Mouse (Mus musculus) forebrain, embryonic 13.5 days (tissue): ENCODE measurements around the gene Tuba1c. TPM values are rescaled to one million over a fixed set of nuclear protein-coding genes. Genes with fewer than 3 reads are reported as not detected.
A peak's percentile ranks its signal among the peaks of the same experiment; 100 is the strongest.
"Not testable (repeated sequence)": the region's sequence is repeated elsewhere in the genome, so short reads cannot be mapped to it uniquely, and the experiment has no call there.

Source experiments
- ATAC-seq: fragments of 200-750 bp; cut with Nextera tagmentation; 2 replicates; pipeline ENCODE4 v1.8.0; 2017
- H3K27ac ChIP-seq: fragments of 300-500 bp; sonication (generic); 2 replicates; pipeline ENCODE4 v1.5.1; 2015; ENCODE audit warnings: inconsistent platforms, mild to moderate bottlenecking, moderate library complexity
- H3K27me3 ChIP-seq: fragments of 300-500 bp; sonication (generic); 2 replicates; pipeline ENCODE4 v1.6.1; 2015; ENCODE audit warnings: mild to moderate bottlenecking, inconsistent platforms
- H3K36me3 ChIP-seq: fragments of 300-500 bp; sonication (generic); 2 replicates; pipeline ENCODE4 v1.6.1; 2015; ENCODE audit warnings: mild to moderate bottlenecking, inconsistent platforms; ENCODE audit not compliant: poor library complexity, severe bottlenecking
- H3K4me1 ChIP-seq: fragments of 300-500 bp; sonication (generic); 2 replicates; pipeline ENCODE4 v1.6.1; 2015; ENCODE audit warnings: inconsistent platforms
- H3K4me2 ChIP-seq: fragments of 300-500 bp; sonication (generic); 2 replicates; pipeline ENCODE4 v1.6.1; 2015; ENCODE audit warnings: inconsistent platforms, mild to moderate bottlenecking, moderate library complexity
- H3K4me3 ChIP-seq: fragments of 300-500 bp; sonication (generic); 2 replicates; pipeline ENCODE4 v1.5.1; 2015; ENCODE audit warnings: mild to moderate bottlenecking, inconsistent platforms
- H3K9ac ChIP-seq: fragments of 300-500 bp; sonication (generic); 2 replicates; pipeline ENCODE4 v1.6.1; 2015; ENCODE audit warnings: mild to moderate bottlenecking, inconsistent platforms
- H3K9me3 ChIP-seq: fragments of 300-500 bp; sonication (generic); replicated peaks from 2 replicates; pipeline ENCODE4 v1.6.1; 2016; ENCODE audit warnings: inconsistent platforms
- WGBS: fragments of 180-500 bp; shearing (Covaris S2); methylation state at CpG from one replicate; pipeline ENCODE4 v1.1.7; 2015; 5-methylcytosine and 5-hydroxymethylcytosine counted together
- polyA plus RNA-seq: library from polyadenylated mRNA; unstranded; fragments of >200 nt; fragmentation: Nextera tagmentation; extraction: Ambion mirVana; gene quantifications from 2 replicates; pipeline ENCODE4 v1.2.1, GENCODE M21; 2015

Gene Tuba1c
- polyA plus RNA-seq, 1 experiment from 2014 or later: 97.6 TPM

DNA sequence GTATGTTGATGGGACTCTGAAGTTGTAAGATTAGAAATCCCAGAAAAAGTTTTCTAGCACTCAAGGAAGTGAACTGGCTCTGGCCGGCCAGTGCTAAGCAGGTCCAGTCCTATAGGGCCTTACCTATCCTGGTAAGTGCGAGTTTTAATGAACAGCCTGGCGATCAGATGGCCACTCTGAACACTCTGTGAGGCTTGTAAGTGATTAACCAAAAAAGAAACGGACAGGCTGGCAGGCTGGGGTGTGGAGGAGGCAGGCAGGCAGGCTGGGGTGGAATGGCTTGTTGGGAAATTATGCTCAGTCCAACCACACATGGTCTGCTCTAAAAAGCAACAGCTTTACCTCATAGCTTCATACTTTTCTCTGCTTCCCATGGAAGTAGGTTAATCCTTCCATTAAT lies 5.7 kb downstream of the Tuba1c start:
- Histone ChIP-seq H3K27me3 (no peaks in the 10 kb centered on the region), H3K9me3 (no peaks in the 10 kb centered on the region), H3K4me2 (no peak overlapping the region), H3K9ac (no peak overlapping the region), H3K4me3 (no peak overlapping the region), H3K27ac (no peak overlapping the region), H3K4me1 (peaks cover 31% of the 10 kb centered on the region), H3K36me3 (peaks cover 33% of the 10 kb centered on the region)
- 85% methylated on average over 4 of the region's 4 CpGs for WGBS
- no peak for ATAC-seq

DNA sequence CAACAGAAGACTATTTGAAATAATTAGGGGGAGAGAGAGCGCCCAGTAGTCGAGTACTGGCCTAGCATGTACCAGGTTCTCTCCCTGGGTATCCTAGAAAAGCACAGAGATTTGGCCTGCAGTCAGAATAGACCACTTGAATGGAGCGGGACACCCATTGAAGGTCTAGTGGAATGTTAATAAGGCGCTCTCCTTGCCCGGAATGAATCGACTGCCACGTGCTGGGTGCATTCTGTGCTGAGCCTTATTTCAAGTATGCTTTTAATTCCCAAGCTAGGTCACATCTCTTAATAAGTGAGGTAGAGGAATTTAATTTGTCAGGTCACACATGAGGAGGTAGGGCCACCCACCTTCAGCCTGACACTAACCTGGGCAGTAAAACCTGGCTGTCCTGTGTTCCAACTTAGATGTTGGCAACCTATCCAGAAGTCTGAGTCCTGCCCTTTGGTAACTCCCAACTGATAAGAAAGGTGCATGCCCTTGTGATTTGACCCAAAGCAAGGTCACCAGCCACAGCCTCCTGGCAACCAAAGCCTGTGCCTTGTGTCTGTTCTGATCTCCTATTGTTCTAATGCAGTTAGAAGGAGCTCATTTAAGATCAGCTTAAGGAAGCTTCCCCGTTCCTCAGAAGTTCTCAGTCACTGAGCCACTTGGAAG lies 6.7 kb downstream of the Tuba1c start:
- H3K4me1 ChIP-seq: peaks cover 35% of the 10 kb centered on the region
- H3K9me3 ChIP-seq: no peaks in the 10 kb centered on the region
- H3K27ac ChIP-seq: no peak overlapping the region
- H3K27me3 ChIP-seq: no peaks in the 10 kb centered on the region
- no peak overlapping the region for H3K4me3 ChIP-seq
- H3K36me3 ChIP-seq: peaks cover 33% of the 10 kb centered on the region
- no peak for ATAC-seq
- WGBS: 79% methylated on average over 8 of the region's 8 CpGs
- H3K4me2 ChIP-seq: no peak overlapping the region
- no peak overlapping the region for H3K9ac ChIP-seq

DNA sequence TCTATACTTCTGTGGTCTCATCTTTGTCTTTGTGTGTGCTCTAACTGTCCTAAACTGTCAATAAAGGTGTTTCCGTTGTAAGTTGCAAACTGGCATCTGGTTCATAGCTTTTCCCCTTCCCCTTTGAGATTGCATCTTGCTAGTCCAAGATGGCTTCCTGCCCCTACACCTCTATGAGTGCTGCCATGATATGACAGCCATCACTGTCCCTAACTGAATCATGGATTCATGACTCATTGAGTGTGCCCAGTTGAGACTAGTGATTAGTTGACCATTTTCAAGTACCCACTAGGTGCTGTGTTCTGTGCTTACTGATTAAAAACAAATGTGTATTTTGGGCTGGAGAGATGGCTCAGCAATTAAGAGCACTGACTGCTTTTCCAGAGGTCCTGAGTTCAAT lies 8.3 kb downstream of the Tuba1c start:
- no peaks in the 10 kb centered on the region for H3K9me3 ChIP-seq
- WGBS: 88% methylated on average over 1 of the region's 1 CpGs
- no peaks in the 10 kb centered on the region for H3K27me3 ChIP-seq
- ATAC-seq: no peak
- H3K36me3 ChIP-seq: peaks cover 33% of the 10 kb centered on the region
- H3K27ac ChIP-seq: no peak overlapping the region
- H3K4me3 ChIP-seq: no peak overlapping the region
- no peak overlapping the region for H3K4me2 ChIP-seq
- no peak overlapping the region for H3K9ac ChIP-seq
- H3K4me1 ChIP-seq: peaks cover 25% of the 10 kb centered on the region

DNA sequence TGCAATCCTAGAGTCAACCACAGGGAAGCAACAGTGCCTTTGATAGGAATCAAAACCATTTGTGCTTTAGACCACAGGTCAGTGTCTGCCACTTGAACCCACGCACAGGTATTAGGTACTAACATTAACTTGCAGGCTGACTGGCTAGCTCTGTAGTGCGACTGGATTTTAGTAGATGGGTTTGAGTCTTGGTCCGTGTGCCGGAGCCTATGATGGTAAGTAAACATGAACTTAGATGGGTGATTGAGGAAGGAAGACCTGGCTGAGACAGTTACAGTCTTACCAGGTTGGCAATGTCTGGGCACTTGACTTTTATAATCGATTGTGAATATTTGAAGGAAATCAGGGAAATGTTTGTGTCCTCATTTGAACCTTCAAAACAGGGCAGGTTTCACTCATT lies 9.1 kb downstream of the Tuba1c start:
- Histone ChIP-seq H3K4me3 (no peak overlapping the region), H3K27me3 (no peaks in the 10 kb centered on the region), H3K4me1 (peaks cover 17% of the 10 kb centered on the region), H3K27ac (no peak overlapping the region), H3K9me3 (no peaks in the 10 kb centered on the region), H3K4me2 (no peak overlapping the region), H3K36me3 (peaks cover 30% of the 10 kb centered on the region), H3K9ac (no peak overlapping the region)
- no peak for ATAC-seq
- WGBS: 94% methylated on average over 5 of the region's 5 CpGs

DNA sequence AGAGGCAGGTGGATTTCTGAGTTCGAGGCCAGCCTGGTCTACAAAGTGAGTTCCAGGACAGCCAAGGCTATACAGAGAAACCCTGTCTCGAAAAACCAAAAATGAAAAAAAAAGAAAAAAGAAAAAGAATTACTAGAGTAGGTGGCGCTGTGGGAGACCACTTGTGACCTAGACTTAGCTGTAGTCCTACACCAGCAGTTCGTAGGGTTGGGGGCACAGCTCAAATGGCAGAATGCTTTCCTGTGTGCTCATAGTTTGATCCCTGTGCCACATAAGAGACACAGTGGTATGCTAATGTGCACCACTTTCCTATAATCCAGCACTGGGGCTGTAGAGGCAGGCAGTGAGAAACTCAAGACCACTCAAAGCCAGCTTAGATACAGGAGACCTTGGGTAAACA lies 9.6 kb downstream of the Tuba1c start:
- H3K9me3 ChIP-seq: no peaks in the 10 kb centered on the region
- no peaks in the 10 kb centered on the region for H3K27me3 ChIP-seq
- no peak overlapping the region for H3K9ac ChIP-seq
- WGBS: 86% methylated on average over 4 of the region's 4 CpGs
- no peak overlapping the region for H3K4me2 ChIP-seq
- no peak overlapping the region for H3K27ac ChIP-seq
- no peak overlapping the region for H3K4me3 ChIP-seq
- peaks cover 16% of the 10 kb centered on the region for H3K4me1 ChIP-seq
- H3K36me3 ChIP-seq: peaks cover 29% of the 10 kb centered on the region
- no peak for ATAC-seq

DNA sequence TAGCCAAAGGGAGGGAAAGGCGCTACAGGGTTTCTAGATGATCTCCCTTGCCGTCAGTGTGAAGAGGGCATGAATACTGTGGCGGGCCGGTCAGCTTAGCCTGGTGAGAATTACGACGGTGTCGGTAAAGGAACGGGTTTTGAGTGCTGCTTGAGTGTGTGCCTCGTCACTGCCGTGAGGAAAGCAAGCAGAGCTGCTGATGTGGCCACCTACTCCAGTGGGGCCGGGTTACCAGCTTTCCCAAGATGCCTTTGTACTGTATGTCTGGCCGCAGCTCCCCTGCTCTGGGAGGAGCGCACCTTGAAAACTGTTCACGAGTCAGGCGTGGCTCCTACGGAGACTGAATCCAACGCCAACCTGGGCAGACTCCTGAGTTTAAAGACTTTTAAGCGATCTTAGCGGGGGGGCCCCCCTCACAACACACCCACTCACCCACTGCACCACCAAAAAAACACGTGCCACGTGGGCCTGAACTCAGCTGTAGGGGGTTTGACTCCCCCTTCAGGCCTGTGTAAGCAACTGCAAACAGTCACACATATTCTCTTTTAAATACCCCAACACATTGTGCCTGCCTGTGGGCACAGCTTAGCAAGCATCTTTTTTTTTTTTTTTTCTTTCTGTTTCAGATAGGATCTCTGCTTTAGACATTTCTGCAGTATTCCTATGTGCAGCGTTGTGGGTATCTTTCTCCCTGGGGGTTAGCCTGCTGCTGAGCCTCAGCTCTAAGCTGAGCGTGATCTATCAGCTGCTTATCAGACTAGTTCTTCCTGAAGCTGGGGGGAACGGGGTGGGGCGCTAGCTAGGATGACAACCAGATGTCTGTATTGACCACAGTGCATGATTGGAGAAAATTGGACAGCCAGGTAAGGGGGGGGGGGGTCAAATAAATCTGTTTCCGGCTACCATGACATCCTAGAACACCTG lies 10.6 kb downstream of the Tuba1c start:
- 72% methylated on average over 26 of the region's 26 CpGs for WGBS
- 0 out of 2 replicates have a peak overlapping the region, but pooled peaks have one; percentile 21 for H3K27ac ChIP-seq
- no peak for ATAC-seq

DNA sequence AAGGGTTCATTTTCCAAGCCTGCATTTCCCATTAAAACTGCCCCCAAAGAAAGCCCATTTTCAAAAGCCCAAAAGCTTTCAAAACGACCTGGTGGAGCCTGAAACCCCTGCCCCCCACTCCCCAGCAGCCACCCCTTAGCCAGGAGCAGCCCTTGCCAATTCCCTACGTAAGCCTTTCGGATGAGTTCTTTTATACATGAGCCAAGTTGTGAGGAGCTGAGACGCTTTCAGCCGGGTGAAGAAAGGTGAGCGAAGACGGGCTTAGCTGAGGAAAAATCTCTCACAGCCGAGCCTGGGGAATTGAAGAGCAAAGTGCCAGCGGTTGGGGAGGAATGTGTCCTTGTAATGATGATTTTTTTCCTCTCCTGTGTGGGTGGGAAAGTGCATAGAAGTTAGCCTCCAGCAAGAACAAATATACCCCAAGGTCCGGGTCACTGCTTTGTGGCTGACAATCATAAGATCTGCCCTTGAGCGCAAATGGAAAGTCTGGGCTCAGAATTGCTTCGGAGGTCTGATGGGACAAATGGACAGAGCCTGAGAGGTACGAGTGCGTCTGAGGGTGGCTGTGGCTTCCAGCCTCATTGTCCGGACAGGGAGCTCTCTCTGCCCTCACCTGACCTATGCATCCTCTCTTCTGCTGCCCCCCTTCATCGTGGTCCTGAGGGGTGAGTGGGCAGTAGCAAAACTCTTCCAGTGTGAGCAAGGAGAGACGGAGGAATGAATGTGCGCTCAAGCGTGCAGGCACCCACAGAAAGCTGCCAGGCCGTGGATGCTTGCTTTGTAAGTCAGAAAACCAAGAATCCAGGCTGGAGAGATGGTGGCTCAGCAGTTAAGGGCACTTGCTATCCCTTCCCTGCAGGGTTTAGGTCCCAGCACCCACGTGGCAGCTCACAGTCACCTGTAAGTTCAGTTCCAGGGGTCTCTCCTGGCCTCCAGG lies 11.5 kb downstream of the Tuba1c start:
- peak overlapping the region; percentile 2; the same call in 1 of the 2 replicates for H3K4me3 ChIP-seq
- H3K9ac ChIP-seq: peak overlapping the region; percentile 22; the same call in 1 of the 2 replicates
- ATAC-seq: no peak

More for the DNA sequence above, 10.6 kb downstream of the Tuba1c start:
- Histone ChIP-seq H3K9me3 (no peaks in the 10 kb centered on the region), H3K36me3 (peaks cover 21% of the 10 kb centered on the region), H3K27me3 (no peaks in the 10 kb centered on the region), H3K9ac (no peak overlapping the region), H3K4me1 (peaks cover 22% of the 10 kb centered on the region), H3K4me2 (peak overlapping the region; percentile 39), H3K4me3 (no peak overlapping the region)

DNA sequence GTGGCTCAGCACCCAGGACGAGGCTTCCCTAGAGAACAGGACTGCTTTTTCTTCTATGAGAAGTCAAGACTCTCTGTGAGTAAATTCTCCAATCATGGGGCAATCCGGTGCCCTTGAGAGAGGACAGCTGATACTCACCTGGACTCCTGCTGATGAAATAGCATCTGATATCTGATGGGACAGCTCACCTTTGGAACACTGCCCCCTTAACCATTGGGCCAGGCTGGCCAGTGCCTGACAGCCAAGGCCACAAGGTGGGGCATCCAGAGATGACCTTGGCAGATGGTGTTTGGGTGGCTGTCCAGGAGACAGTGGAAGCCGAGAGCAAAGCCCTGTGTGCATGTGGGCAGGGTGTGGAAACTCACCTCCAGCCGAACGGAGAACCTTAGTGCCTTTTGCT lies 12.6 kb downstream of the Tuba1c start:
- peaks cover 22% of the 10 kb centered on the region for H3K4me1 ChIP-seq
- WGBS: 80% methylated on average over 5 of the region's 5 CpGs
- H3K27me3 ChIP-seq: no peaks in the 10 kb centered on the region

More for the DNA sequence above, 11.5 kb downstream of the Tuba1c start:
- H3K9me3 ChIP-seq: no peaks in the 10 kb centered on the region
- WGBS: 31% methylated on average over 21 of the region's 21 CpGs
- H3K4me2 ChIP-seq: peak overlapping the region; percentile 39
- no peaks in the 10 kb centered on the region for H3K27me3 ChIP-seq
- H3K4me1 ChIP-seq: peaks cover 22% of the 10 kb centered on the region
- peaks cover 12% of the 10 kb centered on the region for H3K36me3 ChIP-seq
- H3K27ac ChIP-seq: peak overlapping the region; percentile 68

DNA sequence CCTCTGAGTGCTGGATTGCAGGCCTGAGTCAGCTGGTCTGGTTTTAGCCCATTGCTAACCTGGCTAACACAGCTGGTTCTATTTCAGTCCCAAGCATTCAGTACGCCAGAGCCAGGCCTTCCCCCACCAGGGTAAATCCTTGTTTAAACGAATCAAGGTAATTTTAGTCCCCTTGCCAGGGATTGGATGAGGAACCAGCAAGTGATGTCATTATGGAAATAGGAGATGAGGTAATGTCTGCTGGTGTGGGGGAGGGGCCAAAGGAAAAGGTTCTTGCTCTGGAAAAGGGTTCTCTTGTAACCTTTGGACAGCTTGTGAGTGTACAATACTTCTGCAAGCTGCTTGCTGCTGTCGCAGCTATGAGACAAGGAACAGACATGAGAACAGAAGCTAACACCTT lies 15.2 kb downstream of the Tuba1c start:
- H3K4me3 ChIP-seq: no peak overlapping the region
- peaks cover 22% of the 10 kb centered on the region for H3K4me1 ChIP-seq
- H3K27ac ChIP-seq: no peak overlapping the region
- H3K9ac ChIP-seq: no peak overlapping the region
- H3K4me2 ChIP-seq: no peak overlapping the region
- H3K36me3 ChIP-seq: no peaks in the 10 kb centered on the region
- no peak; the same call in 1 of the 2 replicates for ATAC-seq
- 31% methylated on average over 3 of the region's 3 CpGs for WGBS
- H3K9me3 ChIP-seq: no peaks in the 10 kb centered on the region
- H3K27me3 ChIP-seq: no peaks in the 10 kb centered on the region

More for the DNA sequence above, 12.6 kb downstream of the Tuba1c start:
- Histone ChIP-seq H3K9ac (no peak overlapping the region), H3K27ac (no peak overlapping the region), H3K4me2 (no peak overlapping the region), H3K4me3 (no peak overlapping the region), H3K36me3 (peaks cover 5% of the 10 kb centered on the region), H3K9me3 (no peaks in the 10 kb centered on the region)
- ATAC-seq: no peak

DNA sequence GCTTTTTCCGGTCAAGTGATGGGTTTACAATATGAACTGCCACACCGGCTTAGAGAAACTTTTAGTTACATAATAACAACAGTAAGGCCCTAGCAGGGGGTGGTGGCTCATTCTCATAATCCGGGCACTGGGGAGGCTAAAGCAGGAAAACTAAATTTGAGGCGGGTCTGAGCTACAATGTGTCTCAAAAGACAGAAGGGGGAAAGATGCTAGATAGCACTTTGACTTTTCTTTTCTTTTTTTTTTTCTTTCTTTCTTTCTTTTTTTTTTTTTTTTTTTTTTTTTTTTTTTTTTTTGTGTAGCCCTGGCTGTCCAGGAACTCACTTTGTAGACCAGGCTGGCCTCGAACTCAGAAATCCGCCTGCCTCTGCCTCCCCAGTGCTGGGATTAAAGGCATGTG lies 16.0 kb downstream of the Tuba1c start:
- H3K27me3 ChIP-seq, H3K9ac ChIP-seq, H3K4me2 ChIP-seq, H3K27ac ChIP-seq, ATAC-seq, H3K9me3 ChIP-seq, H3K36me3 ChIP-seq, H3K4me3 ChIP-seq: not testable (repeated sequence)
- peaks cover 17% of the 10 kb centered on the region for H3K4me1 ChIP-seq
- WGBS: 79% methylated on average over 6 of the region's 6 CpGs

DNA sequence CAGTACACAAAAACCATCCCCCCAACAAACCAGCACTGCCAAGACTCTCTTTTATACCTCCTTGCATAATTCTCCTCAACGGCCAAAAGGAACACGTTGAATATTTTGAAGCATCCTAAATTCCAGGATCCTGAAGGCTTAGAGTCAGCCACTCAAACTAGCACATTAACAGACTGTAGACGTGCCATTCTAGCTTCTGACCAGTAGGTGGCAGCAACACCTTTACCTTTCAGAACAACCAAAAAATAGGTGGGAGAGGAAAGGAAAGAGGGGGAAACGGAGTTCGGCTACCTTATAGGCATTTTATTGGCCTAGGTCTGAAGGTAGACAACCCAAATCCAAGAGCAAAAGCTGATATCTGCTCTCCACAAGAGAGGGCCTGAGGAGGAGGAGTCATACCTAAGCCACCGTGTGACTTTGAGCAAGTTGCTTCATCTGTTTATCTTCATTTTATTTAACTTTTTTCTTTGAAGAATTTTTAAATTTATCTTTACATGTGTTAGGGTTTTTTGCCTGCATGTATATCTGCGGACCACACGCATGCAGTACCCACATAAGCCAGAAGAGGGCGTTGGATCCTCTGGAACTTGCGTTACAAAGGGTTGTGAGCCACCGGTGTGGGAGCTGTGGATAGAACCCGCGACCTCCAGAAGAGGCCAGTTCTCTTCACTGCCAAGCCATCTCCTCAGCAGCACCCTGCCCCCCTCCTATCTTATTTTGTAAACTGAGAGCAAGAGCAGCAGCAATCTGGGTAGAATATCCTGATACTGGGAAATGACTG lies 20.0 kb downstream of the Tuba1c start:
- Histone ChIP-seq H3K4me1 (peaks cover 23% of the 10 kb centered on the region), H3K4me3 (no peak overlapping the region), H3K9ac (no peak overlapping the region), H3K27me3 (peaks cover 28% of the 10 kb centered on the region), H3K27ac (no peak overlapping the region), H3K9me3 (no peaks in the 10 kb centered on the region), H3K4me2 (no peak overlapping the region), H3K36me3 (no peaks in the 10 kb centered on the region)
- 33% methylated on average over 13 of the region's 13 CpGs for WGBS
- ATAC-seq: no peak
